Mouse (Mus musculus) induced T-regulatory cell, adult 2 months (primary cell): Measurements from ENCODE around the gene Arhgef18.

Experiments
- DNase-seq: peaks from one replicate; pipeline ENCODE4 v3.0.0-alpha.2; 2012; ENCODE audit warnings: low read depth

The Arhgef18 gene

DNA sequence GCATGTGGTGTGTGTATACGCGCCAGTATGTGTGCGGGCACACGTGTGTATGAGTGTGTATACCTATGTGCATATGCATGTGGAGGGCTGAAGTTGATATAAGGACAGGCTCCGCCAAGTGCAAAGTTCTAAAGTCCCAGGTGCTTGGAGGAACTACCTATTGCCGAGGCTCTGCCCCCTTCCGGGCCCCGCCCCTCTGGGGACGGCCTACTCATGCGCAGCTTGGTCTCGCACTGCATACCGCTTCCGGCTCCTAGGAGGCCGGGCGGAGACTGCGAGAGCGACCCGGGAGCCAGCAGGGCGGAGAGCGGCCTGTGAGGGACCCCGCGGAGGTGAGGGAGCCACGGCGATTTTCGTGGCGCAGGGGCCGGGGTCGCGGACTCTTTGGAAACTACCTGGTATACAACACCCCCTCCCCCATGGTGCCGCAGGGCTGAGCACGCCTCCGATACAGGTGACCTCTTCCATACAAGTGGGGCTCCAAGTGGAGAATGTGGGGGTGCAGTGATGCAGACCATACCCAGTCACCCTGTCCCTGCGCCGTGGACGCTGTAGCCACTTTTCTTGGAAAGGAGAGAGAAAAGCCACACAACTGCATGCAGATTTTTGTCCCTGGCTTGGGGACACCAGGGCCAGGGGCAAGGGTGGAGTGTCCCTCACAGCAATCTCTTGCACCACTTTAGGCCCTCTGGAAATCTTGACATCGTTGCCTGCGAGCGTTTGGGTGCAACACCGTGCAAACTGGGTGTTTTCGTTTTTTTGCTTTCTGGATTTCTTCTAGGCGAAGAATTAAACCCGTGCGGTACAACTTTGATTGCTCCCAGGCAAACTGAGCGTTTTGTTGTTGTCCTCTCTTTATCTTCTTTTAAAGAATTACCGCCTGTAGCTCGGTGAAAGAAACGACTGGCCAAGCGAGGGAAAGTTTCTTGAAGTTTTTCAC is at the start of gene Arhgef18:
Gene Arhgef18, plus strand, starts transcription at position 236 of the 940 bp plus-strand sequence.
- DNase-seq, result peak; percentile 14

DNA sequence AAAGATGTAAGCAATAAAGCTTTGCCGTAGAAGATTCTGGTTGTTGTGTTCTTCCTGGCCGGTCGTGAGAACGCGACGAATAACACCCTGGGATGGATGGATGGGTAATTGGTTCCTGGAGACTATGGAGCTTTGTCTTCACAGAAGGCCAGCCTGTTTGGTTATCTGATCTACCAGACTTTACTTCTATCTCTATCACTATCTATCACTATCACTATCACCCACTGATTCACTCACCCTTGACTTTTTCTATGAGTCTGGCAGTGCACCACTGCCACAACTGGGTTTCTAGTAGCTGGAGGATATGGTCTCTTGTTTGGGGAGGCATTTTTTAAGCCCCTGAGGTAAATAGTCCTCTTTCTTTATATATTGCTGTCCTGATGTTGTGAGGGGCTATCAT is 47.5 kb upstream of the Arhgef18 start:
- peak; percentile 51 for DNase-seq

DNA sequence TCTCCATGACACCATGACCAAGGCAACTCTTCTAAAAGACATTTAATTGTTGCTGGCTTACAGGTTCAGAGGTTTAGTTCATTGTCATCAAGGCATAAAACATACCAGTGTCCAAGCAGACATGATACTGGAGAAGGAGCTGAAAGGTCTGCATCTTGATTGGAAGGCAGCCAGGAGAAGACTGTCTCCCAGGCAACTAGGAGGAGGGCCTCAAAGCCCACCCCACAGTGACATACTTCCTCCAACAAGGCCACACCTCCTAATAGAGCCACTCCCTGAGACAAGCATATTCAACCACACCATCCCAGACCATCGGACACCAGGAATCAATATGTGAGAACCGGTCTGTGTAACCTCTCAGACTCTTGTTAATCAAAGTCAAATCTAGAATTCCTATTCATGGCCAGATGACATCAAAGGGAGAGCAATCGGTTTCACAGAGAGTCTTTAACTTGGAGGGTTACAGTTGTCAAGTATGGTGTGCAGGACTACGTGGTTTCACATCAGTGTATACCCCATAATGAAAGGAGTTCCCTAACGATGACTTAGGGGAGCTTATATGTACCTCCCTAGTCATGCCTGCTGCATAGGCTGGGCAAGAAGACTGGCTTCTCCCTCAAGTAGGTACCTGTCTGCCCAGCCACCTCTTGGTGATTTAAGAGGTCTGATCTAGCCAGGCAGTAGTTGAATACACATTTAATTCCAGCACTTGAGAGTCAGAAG is 46.0 kb upstream of the Arhgef18 start:
- no peak for DNase-seq

DNA sequence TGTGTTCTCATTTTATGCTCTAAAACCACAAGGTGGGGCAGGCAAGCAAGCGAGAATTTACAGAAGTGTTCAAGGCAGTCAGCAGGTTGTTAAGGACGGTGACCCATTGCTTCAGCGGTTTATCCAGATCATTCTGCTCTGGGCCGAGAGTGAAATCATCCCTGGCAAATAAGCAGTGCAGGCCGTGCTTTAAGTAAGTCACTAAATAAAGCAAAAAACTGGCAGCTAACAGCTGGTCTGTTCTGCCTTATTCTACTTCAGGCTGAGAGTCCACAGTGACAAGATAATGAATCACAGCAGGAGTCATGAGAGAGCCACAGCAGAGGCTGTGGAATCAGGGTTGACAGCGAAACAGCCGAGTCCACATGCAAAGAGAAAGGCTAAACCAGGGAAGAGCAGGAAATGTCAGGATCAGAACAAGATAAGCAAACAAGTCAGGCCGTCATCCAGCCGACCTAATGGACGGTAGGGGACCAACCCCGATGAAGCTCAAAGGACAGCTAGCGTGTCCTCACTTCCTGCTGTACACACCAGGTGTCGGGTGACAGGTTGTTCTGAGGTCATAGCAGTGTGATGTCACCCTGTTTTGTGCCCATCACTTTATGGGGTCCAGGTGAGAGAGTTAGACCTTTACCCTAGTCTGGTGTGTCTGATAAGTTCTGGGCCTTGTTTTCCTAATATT is 44.5 kb upstream of the Arhgef18 start:
- DNase-seq, result no peak

DNA sequence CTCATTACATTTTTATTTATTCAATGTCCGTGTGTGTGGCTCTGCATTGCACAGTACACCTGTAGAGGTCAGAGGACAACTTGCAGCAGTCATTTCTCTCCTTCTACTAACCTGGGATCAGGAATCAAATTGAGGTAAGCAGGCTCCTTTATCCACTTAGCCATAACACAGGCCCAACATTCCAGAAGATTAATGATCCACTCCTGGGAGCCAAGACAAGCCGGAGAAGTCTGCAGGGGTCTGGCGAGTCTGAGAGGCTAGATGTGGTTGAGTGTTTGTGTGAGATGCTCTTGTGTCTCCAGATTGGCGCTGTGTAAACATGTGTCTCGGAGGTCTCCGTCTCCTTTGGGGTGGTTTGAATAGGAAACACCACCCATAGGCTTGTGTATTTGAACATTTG is 42.1 kb upstream of the Arhgef18 start:
- no peak for DNase-seq

DNA sequence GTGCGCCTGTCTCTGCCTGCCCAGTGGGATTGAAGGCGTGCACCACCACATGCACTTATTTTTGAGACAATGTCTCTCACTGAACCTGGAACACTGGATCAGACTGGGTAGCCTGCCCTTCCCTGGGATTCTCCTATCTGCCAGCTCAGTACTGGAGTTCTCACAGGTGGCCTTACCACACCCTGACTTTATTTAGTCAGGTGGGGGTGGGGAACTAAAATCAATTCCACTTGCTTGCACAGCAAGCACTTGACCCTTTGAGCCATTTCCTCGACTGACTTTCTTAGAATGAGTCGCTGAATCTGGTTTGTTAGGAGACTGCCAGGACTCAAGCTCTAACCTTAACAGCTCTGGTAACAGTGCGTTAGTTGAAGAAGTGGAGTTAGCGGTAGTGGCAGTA is 40.1 kb upstream of the Arhgef18 start:
- DNase-seq, result no peak

DNA sequence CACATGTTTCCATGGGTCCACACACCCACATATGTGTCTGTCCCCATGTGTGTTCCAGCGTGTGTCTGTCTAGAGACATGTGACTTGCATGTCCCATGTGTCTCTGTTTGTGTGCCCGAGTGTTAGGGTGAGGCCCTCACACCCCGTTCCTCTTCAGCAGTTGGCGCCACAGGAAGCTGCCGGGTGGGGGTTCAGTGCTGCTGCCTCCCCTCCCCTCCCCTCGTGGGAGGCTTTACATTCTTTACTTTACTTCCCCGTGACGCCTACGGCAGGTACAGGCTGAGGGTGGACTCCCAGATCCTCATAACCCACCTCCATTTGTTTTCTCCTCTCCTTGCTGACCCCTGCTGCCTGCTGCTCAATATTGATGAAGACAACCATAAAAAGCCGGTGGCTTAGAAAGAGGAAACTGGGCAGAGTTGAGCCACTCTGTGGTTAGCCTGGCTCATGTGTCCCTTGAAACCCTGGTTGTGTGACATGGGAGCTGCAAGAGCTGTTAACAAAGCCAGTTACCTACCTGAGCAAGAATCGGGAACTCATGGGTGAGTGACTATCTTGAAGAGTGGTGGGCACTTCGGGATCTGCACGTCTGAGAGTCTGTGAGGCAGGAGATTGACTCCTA is 39.5 kb upstream of the Arhgef18 start, which contains the start of gene A430078G23Rik:
Gene A430078G23Rik, plus strand, starts transcription at position 227 of the 622 bp plus-strand sequence.
- DNase-seq, result peak; percentile 81

DNA sequence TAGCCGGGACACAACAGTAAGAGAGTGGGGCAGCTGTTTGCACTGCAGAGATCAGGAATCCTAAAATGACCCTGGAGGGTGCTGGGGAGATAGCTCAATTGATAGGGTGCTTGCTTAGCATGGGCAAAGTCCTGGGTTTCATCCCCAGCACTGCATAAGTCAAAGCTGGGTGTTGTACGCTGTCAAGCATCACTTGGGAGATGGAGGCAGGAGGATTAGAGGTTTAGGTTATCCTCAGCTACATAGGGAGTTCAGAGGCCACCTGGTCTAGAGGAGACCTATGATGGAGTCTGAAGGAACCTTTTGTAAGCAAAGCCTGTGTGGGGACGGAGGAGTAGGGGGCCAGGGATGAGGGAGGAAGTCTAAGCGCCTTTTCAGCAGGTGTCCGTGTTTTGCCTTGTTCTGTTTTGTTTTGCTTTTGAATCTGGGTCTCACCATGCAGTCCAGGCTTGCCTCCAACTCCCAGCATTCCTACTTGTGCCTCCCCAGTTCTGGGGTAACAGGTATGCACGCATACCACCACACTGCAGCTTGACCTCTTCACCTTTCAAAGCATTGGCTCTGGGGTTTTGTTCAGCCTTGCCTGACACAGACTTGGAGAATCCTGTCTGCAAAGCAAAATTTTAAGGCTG is 38.9 kb upstream of the Arhgef18 start:
- DNase-seq, result peak; percentile 64

DNA sequence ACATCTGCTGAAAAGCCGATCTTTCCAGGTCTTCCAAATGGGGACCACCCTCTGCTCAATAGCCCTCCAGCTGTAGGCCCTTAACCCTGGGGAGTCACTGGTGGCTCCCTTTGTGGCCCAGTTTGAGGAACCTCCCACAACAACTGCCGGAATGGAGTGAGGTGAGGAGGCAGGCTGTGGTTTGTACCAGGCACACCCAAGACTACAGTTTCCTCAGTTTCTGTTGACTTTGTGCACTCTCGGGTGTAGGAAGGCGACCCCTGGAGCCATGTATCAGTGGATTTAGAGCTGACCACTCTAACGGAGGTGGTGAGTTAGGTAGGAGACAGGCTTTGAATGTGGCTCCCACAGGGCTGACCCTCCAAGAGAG is 38.4 kb upstream of the Arhgef18 start:
- DNase-seq, result peak; percentile 81

DNA sequence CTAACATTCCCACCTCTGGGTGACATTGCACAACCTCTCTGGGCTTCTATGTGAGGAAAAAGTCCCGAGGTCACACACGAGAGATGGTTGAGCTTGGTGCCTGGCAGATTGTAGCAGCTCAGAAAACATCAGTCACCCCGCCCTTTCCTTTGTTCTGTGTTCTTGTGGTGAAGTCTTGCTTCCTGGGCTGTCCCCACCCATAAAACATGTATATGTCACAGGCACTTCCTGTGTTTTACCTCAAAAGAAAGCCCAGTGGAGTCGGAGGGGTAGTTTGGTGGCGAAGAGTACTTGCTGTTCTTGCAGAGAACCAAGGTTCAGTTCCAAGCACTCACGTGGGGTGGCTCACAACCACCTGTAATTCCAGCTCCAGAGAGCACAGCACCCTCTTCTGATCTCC is 37.2 kb upstream of the Arhgef18 start:
- peak; percentile 95 for DNase-seq

DNA sequence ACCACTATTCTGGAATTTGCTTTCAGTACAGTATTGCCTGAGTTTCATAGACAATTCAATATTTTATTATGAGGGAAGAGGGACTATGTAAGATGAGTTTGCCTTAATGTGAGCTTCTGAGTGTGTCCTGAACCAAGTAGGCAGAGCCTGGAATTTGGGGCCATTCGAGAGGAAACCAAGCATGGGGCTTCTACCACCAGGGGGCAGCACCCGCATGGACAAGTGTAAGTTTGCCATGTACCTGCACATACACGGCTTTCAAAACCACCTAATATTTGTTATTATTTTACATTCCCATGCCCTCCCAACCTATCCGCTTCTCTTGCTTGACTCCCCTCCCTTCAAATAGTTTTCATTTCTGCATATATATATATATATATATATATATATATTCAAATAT is 34.7 kb upstream of the Arhgef18 start:
- peak; percentile 88 for DNase-seq

DNA sequence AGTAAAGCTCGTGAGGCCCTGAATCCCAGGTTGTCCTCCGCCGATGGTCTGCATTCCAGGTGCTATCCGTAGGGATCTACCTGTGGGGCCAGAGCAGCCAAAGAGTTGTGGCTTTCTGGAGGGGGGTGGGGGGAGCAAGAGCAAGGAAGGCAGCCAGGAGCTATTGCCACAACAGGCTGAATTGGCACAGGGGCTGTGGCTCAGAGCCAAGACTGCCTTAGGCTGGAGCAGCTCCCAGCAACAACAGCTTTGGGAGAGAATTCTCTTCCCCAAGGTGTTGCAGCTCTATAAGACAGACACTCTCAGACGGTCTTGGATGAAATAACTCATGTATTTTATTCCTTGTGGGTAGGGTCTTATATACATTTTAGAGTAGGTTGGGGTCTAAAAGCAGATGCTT is 25.7 kb upstream of the Arhgef18 start:
- no peak for DNase-seq

DNA sequence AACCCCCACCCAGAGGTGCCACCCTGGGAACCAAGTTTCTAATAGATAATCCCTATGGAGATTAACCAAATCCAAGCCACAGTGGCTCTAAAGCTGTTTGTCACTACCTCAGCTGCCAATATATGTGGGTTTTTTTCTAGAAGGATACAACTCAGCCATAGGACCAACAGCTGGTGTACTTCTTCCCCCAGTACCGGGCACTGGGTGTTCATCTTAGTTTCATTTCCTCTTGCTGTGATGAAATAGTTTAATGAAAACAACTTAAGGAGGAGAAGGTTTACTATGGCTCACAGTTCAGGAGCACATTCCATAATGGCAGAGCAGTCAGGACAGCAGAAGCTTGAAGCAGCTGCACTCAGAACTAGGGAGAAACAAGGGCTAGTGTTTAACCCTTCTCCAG is 24.7 kb upstream of the Arhgef18 start:
- DNase-seq, result no peak

DNA sequence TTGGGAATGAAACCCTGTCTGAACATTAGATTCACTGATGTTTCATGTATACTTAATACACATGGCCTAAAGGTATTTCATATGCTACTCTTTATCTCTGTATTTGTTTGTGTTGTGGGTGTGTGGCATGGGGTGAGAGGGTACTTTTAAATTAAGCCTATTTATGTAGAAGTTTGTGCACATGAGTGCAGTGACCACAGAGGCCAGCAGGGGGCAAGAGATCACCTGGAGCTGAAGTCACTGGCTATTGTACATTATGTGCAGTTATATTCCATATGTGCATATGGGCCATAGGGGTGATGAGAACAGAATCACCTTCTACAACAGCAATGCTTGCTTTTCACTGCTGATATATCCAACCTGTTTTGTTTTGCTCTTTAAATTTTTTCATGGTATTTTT is 17.1 kb upstream of the Arhgef18 start:
- DNase-seq, result peak; percentile 54

DNA sequence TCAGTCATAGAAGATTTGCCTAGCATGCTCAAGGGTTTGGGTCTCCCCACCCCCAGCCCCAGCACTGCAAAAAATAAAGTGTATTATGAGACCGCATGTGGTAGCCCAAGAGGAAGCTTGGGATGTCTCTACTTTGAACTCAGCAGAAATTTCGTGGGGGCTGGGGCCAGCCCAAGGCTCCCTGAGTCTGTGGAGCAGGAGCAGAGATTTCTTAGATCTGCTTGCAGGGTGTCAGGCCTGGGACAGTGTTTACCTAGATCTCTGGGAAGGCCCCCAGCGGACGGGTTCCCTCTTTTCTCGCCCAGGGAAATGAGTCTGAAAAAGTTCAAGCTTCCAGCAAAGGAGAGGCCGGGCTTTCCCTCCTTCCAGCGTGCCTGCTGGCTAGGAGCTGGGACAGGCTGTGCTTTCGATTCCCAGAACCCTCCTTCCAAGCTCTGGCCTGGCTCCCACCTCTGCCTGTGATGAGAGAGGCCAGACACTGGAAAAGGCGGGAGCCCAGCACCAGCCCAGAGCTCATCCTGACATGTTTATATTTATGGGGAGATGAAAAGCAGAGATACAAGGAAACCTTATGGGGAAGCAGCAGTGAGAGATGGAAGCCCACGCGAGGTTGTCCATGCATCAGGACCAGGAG is 16.0 kb upstream of the Arhgef18 start:
- no peak for DNase-seq

DNA sequence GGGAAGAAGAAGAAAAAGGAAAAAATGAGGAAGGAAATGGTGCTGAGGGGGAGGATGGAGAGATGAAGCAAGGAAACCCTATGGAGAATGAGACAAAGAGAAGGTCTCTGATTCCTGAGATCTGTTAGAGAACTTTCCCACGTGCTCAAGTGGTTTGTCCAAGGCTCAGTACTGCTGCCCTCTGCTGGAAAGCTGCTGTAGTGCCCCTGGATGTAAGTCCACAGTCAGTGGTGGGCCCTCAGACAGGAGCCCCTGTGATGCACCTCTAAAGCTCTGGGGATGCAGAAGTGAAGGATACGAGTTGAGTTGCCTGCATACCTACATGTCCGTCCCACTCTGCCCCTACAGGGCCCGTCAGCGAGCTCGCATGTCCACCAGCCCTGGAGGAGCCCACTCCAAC is 5.5 kb upstream of the Arhgef18 start:
- peak; percentile 78 for DNase-seq

DNA sequence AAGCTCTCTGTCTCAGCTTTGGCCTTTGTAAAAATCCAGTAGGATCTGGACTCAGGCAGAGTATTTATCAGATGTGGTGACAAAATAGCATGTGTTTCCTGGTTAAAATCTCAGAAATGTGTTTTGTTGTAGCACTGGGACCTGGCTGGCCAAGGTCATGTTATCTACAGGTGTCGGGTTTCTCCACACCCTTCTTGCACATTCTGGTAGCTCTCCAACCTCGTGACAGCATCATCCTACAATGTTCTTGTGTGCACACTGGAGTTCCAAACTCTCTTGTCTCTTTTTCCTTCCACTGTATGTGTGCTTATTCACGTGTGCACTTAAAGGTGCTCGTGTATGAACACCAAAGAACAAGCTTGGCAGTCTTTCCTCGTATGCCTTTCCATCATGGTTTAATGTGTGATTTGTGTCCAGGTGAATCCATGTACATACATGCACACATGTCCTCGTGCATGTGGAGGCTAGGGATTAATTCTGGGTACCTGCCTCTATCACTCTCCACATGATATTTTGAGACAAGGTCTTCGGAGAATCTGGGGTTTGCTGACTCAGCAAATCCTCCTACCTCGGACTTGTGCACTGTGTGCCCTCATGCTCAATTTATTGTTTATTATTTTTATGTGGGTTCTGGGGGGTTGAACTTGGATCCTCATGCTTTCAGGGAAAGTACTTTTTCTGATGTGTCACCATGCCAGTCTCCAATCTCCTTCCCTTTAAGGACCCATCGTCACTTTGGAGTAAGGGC is 4.0 kb upstream of the Arhgef18 start:
- no peak for DNase-seq

DNA sequence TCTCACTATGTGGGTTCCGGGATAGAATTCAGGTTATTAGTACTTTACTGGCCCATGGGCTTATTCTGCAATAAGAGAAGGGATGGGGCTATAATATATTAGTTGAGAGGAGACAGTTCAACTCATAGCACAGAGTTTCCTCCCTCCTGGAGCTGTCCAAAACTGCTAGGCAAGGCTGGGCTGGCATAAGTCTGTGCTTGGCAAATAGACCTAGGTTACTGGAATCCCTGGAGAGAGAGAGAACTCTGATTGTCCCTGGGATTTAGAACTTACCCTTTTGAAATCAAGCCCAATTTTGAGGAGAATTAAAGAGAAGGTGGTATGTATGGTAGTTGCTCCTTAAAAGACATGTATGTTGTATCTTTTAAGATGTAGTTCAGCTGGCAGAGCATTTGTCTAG is 3.3 kb upstream of the Arhgef18 start:
- DNase-seq, result no peak

DNA sequence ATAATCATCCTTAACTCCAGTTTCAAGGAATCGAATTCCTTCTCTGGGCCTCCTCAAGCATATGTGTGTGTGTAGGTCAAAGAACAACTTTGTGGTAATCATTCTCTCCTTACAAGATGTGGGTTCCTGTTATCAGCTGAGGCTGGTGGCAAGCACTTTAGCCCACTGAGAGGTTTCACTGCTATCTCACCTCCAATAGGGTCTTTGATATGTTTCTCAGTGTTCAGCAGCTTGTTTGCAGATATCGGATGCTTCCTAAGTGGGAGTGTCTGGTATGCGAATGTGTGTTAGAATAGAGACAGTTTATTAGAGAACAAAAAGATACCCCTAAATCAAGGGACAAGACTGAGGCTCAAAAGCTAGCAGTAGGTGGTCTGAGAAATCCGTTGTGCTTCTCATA is 513 bp upstream of the Arhgef18 start:
- no peak for DNase-seq

DNA sequence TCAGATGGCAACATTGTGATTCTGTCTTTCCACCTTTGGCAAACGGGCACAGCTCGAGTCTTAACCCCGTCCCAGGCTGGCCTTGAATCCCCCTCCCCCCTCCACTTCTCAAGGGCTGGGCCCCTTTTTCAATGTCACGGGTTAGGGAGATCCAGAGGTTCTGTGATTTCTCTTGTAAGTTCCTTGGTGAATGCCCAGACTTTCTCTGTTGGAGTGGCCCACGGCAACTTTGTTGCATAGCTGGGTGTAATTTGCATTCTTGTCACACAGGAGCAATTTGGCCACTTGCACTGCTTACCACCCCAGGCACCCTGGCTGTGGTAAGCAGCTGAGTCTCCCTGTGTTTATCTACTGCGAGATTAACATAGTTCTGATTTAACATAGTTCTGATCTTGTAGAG is 1.8 kb downstream of the Arhgef18 start:
- no peak for DNase-seq

DNA sequence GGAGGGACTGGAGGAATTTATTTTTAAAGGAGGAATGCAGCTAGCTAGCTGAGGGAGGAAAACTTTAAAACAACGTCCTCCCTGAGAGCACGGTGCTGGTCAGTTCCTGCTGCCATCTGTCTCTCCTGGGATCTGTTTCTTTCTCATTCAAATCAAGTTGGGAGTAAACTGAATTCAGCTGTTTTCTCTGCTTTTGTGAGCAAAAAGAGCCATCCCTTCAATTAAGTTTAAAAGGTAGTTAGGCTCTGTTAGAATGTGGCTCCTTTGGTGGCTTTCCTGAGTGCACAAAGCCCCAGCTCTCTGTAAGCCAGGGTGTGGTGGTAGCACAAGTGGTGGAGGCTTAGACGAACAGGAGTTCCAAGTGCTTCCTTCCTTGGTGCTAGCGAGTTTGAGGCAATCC is 2.4 kb downstream of the Arhgef18 start:
- no peak for DNase-seq
